ENCODE assay signal across 8 mouse cellular contexts in genomic region chr15:27629800-27630600, GRCm38 (mm10). TPM values are rescaled to one million over a fixed set of nuclear protein-coding genes. Genes with fewer than 3 reads are reported as not detected.
DNase-seq lines count a peak whose midpoint lies in the region; ATAC-seq and TF ChIP-seq lines count a peak whose summit lies in the region.

No protein-coding gene starts in this region.

- H3K9ac ChIP-seq in embryonic facial prominence, embryonic 13.5 days, result peak overlapping the region; percentile 88
- H3K9ac ChIP-seq in hindbrain, embryonic 12.5 days, result peak overlapping the region; percentile 83
- H3K9ac ChIP-seq in liver, embryonic 11.5 days (ENCODE audit: low read depth, low read length), result peak overlapping the region; percentile 80
- H3K9ac ChIP-seq in neural tube, embryonic 12.5 days, result peak overlapping the region; percentile 82

- peak; percentile 64; the same call in 1 of the 2 replicates for ATAC-seq in embryonic facial prominence, embryonic 13.5 days (ENCODE audit: insufficient number of reproducible peaks, insufficient read depth, low FRiP score, low TSS enrichment, low read depth)
- ATAC-seq in hindbrain, embryonic 12.5 days (ENCODE audit: low FRiP score), result peak; percentile 85
- peak; percentile 68 for ATAC-seq in liver, embryonic 11.5 days (replicated peaks; ENCODE audit: low FRiP score)
- peak; percentile 84 for ATAC-seq in neural tube, embryonic 12.5 days (ENCODE audit: low FRiP score, low read depth)

- peak overlapping the region; percentile 79 for H3K4me3 ChIP-seq in C2C12 (ENCODE audit: insufficient read depth, poor library complexity, severe bottlenecking)
- peak overlapping the region; percentile 95 for H3K4me3 ChIP-seq in embryonic facial prominence, embryonic 13.5 days
- H3K4me3 ChIP-seq in hindbrain, embryonic 12.5 days, result peak overlapping the region; percentile 89
- H3K4me3 ChIP-seq in liver, embryonic 11.5 days (ENCODE audit: low read depth, low read length), result peak overlapping the region; percentile 88
- H3K4me3 ChIP-seq in neural tube, embryonic 12.5 days, result peak overlapping the region; percentile 90

- H3K27ac ChIP-seq in embryonic facial prominence, embryonic 13.5 days, result peak overlapping the region; percentile 57
- H3K27ac ChIP-seq in hindbrain, embryonic 12.5 days, result 0 out of 2 replicates have a peak overlapping the region, but pooled peaks have one; percentile 52
- H3K27ac ChIP-seq in liver, embryonic 11.5 days (ENCODE audit: low read depth, low read length), result 0 out of 2 replicates have a peak overlapping the region, but pooled peaks have one; percentile 33
- H3K27ac ChIP-seq in neural tube, embryonic 12.5 days, result no peak overlapping the region

- peak overlapping the region; percentile 96 for H3ac ChIP-seq in C2C12 (ENCODE audit: control insufficient read depth, insufficient read length, low read depth)

- H3K36me3 ChIP-seq in C2C12 (ENCODE audit: control insufficient read depth, insufficient read depth), result peaks cover 36% of the 10 kb centered on the region
- H3K36me3 ChIP-seq in embryonic facial prominence, embryonic 13.5 days, result peaks cover 15% of the 10 kb centered on the region
- H3K36me3 ChIP-seq in hindbrain, embryonic 12.5 days, result peaks cover 9% of the 10 kb centered on the region; the same call in 1 of the 2 replicates
- no peaks in the 10 kb centered on the region; the same call in 1 of the 2 replicates for H3K36me3 ChIP-seq in liver, embryonic 11.5 days (ENCODE audit: control insufficient read depth, insufficient read depth, low read length)
- peaks cover 12% of the 10 kb centered on the region; the same call in 1 of the 2 replicates for H3K36me3 ChIP-seq in neural tube, embryonic 12.5 days

- no peaks in the 10 kb centered on the region for H3K9me3 ChIP-seq in embryonic facial prominence, embryonic 13.5 days
- no peaks in the 10 kb centered on the region for H3K9me3 ChIP-seq in hindbrain, embryonic 12.5 days (replicated peaks)
- no peaks in the 10 kb centered on the region for H3K9me3 ChIP-seq in liver, embryonic 11.5 days (ENCODE audit: control insufficient read depth, low read length)
- H3K9me3 ChIP-seq in neural tube, embryonic 12.5 days, result no peaks in the 10 kb centered on the region

- H3K27me3 ChIP-seq in C2C12 (ENCODE audit: control insufficient read depth, insufficient read depth, insufficient read length), result peaks cover 5% of the 10 kb centered on the region
- H3K27me3 ChIP-seq in embryonic facial prominence, embryonic 13.5 days, result no peaks in the 10 kb centered on the region
- H3K27me3 ChIP-seq in hindbrain, embryonic 12.5 days, result no peaks in the 10 kb centered on the region
- H3K27me3 ChIP-seq in liver, embryonic 11.5 days (replicated peaks; ENCODE audit: control insufficient read depth, insufficient read depth, low read length), result no peaks in the 10 kb centered on the region
- no peaks in the 10 kb centered on the region for H3K27me3 ChIP-seq in neural tube, embryonic 12.5 days (replicated peaks)

- H3K79me3 ChIP-seq in C2C12 (ENCODE audit: low read depth), result peaks cover 51% of the 10 kb centered on the region

- TF ChIP-seq CTCF in C2C12 (IDR thresholded peaks at IDR 0.05; ENCODE audit: control insufficient read depth, insufficient read depth, insufficient read length), result no peak

- DNase-seq in embryo, embryonic 10 days (ENCODE audit: low spot score), result peak; percentile 18
- DNase-seq in embryo, embryonic 9.5 days (ENCODE audit: extremely low spot score), result no peak
- no peak for DNase-seq in liver, embryonic 11.5 days (ENCODE audit: low spot score)
- DNase-seq in right cerebral cortex, adult 2 months (ENCODE audit: low spot score in 2 of 2), result no peak

- peak overlapping the region; percentile 80 for H3K4me2 ChIP-seq in embryonic facial prominence, embryonic 13.5 days
- peak overlapping the region; percentile 82 for H3K4me2 ChIP-seq in hindbrain, embryonic 12.5 days (replicated peaks)
- H3K4me2 ChIP-seq in liver, embryonic 11.5 days, result peak overlapping the region; percentile 86
- H3K4me2 ChIP-seq in neural tube, embryonic 12.5 days (replicated peaks), result peak overlapping the region; percentile 84

- H3K79me2 ChIP-seq in C2C12 (ENCODE audit: control insufficient read depth, insufficient read depth), result peaks cover 63% of the 10 kb centered on the region

- H3K4me1 ChIP-seq in embryonic facial prominence, embryonic 13.5 days, result peaks cover 26% of the 10 kb centered on the region
- H3K4me1 ChIP-seq in hindbrain, embryonic 12.5 days, result peaks cover 17% of the 10 kb centered on the region
- H3K4me1 ChIP-seq in liver, embryonic 11.5 days (replicated peaks; ENCODE audit: control insufficient read depth, insufficient read depth, low read length), result peaks cover 36% of the 10 kb centered on the region
- H3K4me1 ChIP-seq in neural tube, embryonic 12.5 days, result peaks cover 21% of the 10 kb centered on the region

- WGBS in embryonic facial prominence, embryonic 13.5 days, result 3% methylated on average over 50 of the region's 53 CpGs
- WGBS in hindbrain, embryonic 12.5 days, result 5% methylated on average over 36 of the region's 53 CpGs
- 2% methylated on average over 45 of the region's 53 CpGs for WGBS in liver, embryonic 11.5 days
- WGBS in neural tube, embryonic 12.5 days, result 2% methylated on average over 53 of the region's 53 CpGs

TF ChIP-seq in C2C12, 6 proteins besides CTCF, POLR2A, EP300 and RAD21:
- TF ChIP-seq CEBPB (IDR thresholded peaks at IDR 0.05; ENCODE audit: low read depth), result no peak
- no peak for TF ChIP-seq MYOD1 (IDR thresholded peaks at IDR 0.05; ENCODE audit: control insufficient read depth, insufficient read length, low read depth)
- TF ChIP-seq USF1 (IDR thresholded peaks at IDR 0.05; ENCODE audit: low read depth), result no peak
- TF ChIP-seq MYOG (IDR thresholded peaks at IDR 0.05; ENCODE audit: control insufficient read depth, extremely low read depth, insufficient read length), result no peak
- no peak for TF ChIP-seq FOSL1 (IDR thresholded peaks at IDR 0.05; ENCODE audit: insufficient read depth, low read length, poor library complexity, severe bottlenecking)
- no peak for TF ChIP-seq MAX (IDR thresholded peaks at IDR 0.05)

RNA-seq across cellular contexts. Expression of gene Otulin, which starts 0.5 kb away (rescaled TPM):
- polyA plus RNA-seq in C2C12 (2012; fragmentation: generic; extraction: Trizol), result 48.8 TPM
- 29.1 and 30.7 TPM in 2 replicates for polyA plus RNA-seq in embryonic facial prominence, embryonic 13.5 days (2015; fragmentation: Nextera tagmentation; extraction: Ambion mirVana)
- polyA plus RNA-seq in hindbrain, embryonic 12.5 days (2016; fragmentation: Nextera tagmentation; extraction: Ambion mirVana), result 29.7 TPM in 2 replicates
- 45.9 and 47.5 TPM in 2 replicates for polyA plus RNA-seq in liver, embryonic 11.5 days (2014; fragmentation: Nextera tagmentation; extraction: Ambion mirVana)
- 30.4 and 32.8 TPM in 2 replicates for polyA plus RNA-seq in neural tube, embryonic 12.5 days (2016; fragmentation: Nextera tagmentation; extraction: Ambion mirVana)

RNA-seq across cellular contexts. Expression of gene Otulinl, which starts 51.4 kb away (rescaled TPM):
- 0.09 TPM for polyA plus RNA-seq in C2C12 (2012; fragmentation: generic; extraction: Trizol)
- polyA plus RNA-seq in embryonic facial prominence, embryonic 13.5 days (2015; fragmentation: Nextera tagmentation; extraction: Ambion mirVana), result 19.8 and 27.0 TPM in 2 replicates
- polyA plus RNA-seq in hindbrain, embryonic 12.5 days (2016; fragmentation: Nextera tagmentation; extraction: Ambion mirVana), result 10.0 and 13.7 TPM in 2 replicates
- polyA plus RNA-seq in liver, embryonic 11.5 days (2014; fragmentation: Nextera tagmentation; extraction: Ambion mirVana), result 13.4 and 14.7 TPM in 2 replicates
- polyA plus RNA-seq in neural tube, embryonic 12.5 days (2016; fragmentation: Nextera tagmentation; extraction: Ambion mirVana), result 8.4 and 8.6 TPM in 2 replicates
